Mouse (Mus musculus) lung, postnatal 14 days (tissue): ENCODE data around the gene Sgms1.

Experiments
- DNase-seq: peaks from one replicate; pipeline ENCODE4 v3.0.0; 2021

The Sgms1 gene

GRCm38 (mm10) chr19:32348955-32349654 lies 40.4 kb downstream of the Sgms1 start:
- DNase-seq: no peak

- DNase-seq: no peak
Observed at GRCm38 (mm10) chr19:32347491-32347890, 42.0 kb downstream of the Sgms1 start.

- no peak for DNase-seq
Observed at GRCm38 (mm10) chr19:32346624-32347341, 42.7 kb downstream of the Sgms1 start.

GRCm38 (mm10) chr19:32346176-32346575 lies 43.3 kb downstream of the Sgms1 start:
- DNase-seq: peak; percentile 52

GRCm38 (mm10) chr19:32345181-32345745 lies 44.3 kb downstream of the Sgms1 start:
- DNase-seq: no peak

GRCm38 (mm10) chr19:32344738-32345121 lies 44.8 kb downstream of the Sgms1 start:
- no peak for DNase-seq

- no peak for DNase-seq
Observed at GRCm38 (mm10) chr19:32343937-32344737, 45.4 kb downstream of the Sgms1 start.

- no peak for DNase-seq
Observed at GRCm38 (mm10) chr19:32342436-32342835, 47.1 kb downstream of the Sgms1 start.

GRCm38 (mm10) chr19:32341091-32341490 lies 48.4 kb downstream of the Sgms1 start:
- no peak for DNase-seq

GRCm38 (mm10) chr19:32340168-32340567 lies 49.3 kb downstream of the Sgms1 start:
- DNase-seq: no peak

GRCm38 (mm10) chr19:32337708-32338107 lies 51.8 kb downstream of the Sgms1 start:
- DNase-seq: no peak

- no peak for DNase-seq
Observed at GRCm38 (mm10) chr19:32334751-32335150, 54.8 kb downstream of the Sgms1 start.

GRCm38 (mm10) chr19:32333544-32333943 lies 56.0 kb downstream of the Sgms1 start:
- no peak for DNase-seq

GRCm38 (mm10) chr19:32332779-32333460 lies 56.6 kb downstream of the Sgms1 start:
- DNase-seq: no peak

GRCm38 (mm10) chr19:32330231-32330630 lies 59.3 kb downstream of the Sgms1 start:
- DNase-seq: no peak

GRCm38 (mm10) chr19:32329511-32329910 lies 60.0 kb downstream of the Sgms1 start:
- no peak for DNase-seq

GRCm38 (mm10) chr19:32328089-32328828 lies 61.3 kb downstream of the Sgms1 start:
- no peak for DNase-seq

- no peak for DNase-seq
Observed at GRCm38 (mm10) chr19:32326621-32327021, 62.9 kb downstream of the Sgms1 start.

GRCm38 (mm10) chr19:32326156-32326555 lies 63.4 kb downstream of the Sgms1 start:
- no peak for DNase-seq

GRCm38 (mm10) chr19:32325100-32325768 lies 64.3 kb downstream of the Sgms1 start:
- DNase-seq: no peak

- no peak for DNase-seq
Observed at GRCm38 (mm10) chr19:32324550-32324949, 65.0 kb downstream of the Sgms1 start.
